Mouse (Mus musculus): Measurements from ENCODE around the gene Hoxc5.

GRCm38 (mm10) chr15:103015009-103015399 lies 47.8 kb downstream of the Hoxc5 start:
- TF ChIP-seq CTCF (IDR thresholded peaks at IDR 0.05; ENCODE audit: low read depth, low read length) (no peak), EP300 (IDR thresholded peaks at IDR 0.05; ENCODE audit: insufficient read depth, low read depth, low read length) (no peak), POLR2A (IDR thresholded peaks at IDR 0.05; ENCODE audit: insufficient read depth, low read length) (no peak)

Data from ES-Bruce4 (cell line).